Mouse (Mus musculus) hindbrain, embryonic 11.5 days (tissue): Measurements from ENCODE around the gene Abca7. TPM values are rescaled to one million over a fixed set of nuclear protein-coding genes. Genes with fewer than 3 reads are reported as not detected.

ENCODE experiments used
- ATAC-seq: fragments of 200-750 bp; cut with Nextera tagmentation; 2 replicates; pipeline ENCODE4 v1.8.0; 2017; ENCODE audit warnings: mild to moderate bottlenecking, moderate TSS enrichment, moderate library complexity; ENCODE audit not compliant: low FRiP score
- DNase-seq: peaks from one replicate; pipeline ENCODE4 v3.0.0-alpha.2; 2015; ENCODE audit warnings: low spot score
- H3K27ac ChIP-seq: fragments of 300-500 bp; sonication (generic); 2 replicates; pipeline ENCODE4 v1.5.1; 2014; ENCODE audit warnings: mild to moderate bottlenecking, low read depth, low read length
- H3K27me3 ChIP-seq: fragments of 300-500 bp; sonication (generic); 2 replicates; pipeline ENCODE4 v1.6.1; 2014; ENCODE audit warnings: mild to moderate bottlenecking, low read length, moderate library complexity, mixed read lengths; ENCODE audit not compliant: control insufficient read depth, insufficient read depth
- H3K36me3 ChIP-seq: fragments of 300-500 bp; sonication (generic); 2 replicates; pipeline ENCODE4 v1.6.1; 2014; ENCODE audit warnings: mild to moderate bottlenecking, low read length, moderate library complexity, mixed read lengths; ENCODE audit not compliant: control insufficient read depth, insufficient read depth
- H3K4me1 ChIP-seq: fragments of 300-500 bp; sonication (generic); replicated peaks from 2 replicates; pipeline ENCODE4 v1.6.1; 2014; ENCODE audit warnings: low read length, mixed read lengths; ENCODE audit not compliant: control insufficient read depth, insufficient read depth
- H3K4me2 ChIP-seq: fragments of 300-500 bp; sonication (generic); replicated peaks from 2 replicates; pipeline ENCODE4 v1.6.1; 2014; ENCODE audit warnings: mild to moderate bottlenecking, low read depth, low read length
- H3K4me3 ChIP-seq: fragments of 300-500 bp; sonication (generic); 2 replicates; pipeline ENCODE4 v1.5.1; 2014; ENCODE audit warnings: low read depth, low read length
- H3K9ac ChIP-seq: fragments of 300-500 bp; sonication (generic); 2 replicates; pipeline ENCODE4 v1.6.1; 2014; ENCODE audit warnings: low read depth, low read length
- H3K9me3 ChIP-seq: fragments of 300-500 bp; sonication (generic); 2 replicates; pipeline ENCODE4 v1.6.1; 2016; ENCODE audit warnings: low read length; ENCODE audit not compliant: control insufficient read depth
- WGBS: fragments of 180-500 bp; shearing (Covaris S2); extraction: QIAGEN DNeasy Blood & Tissue Kit; methylation state at CpG from one replicate; pipeline ENCODE4 v1.1.7; 2014; 5-methylcytosine and 5-hydroxymethylcytosine counted together
- polyA plus RNA-seq: library from polyadenylated mRNA; unstranded; fragments of >200 nt; fragmentation: Nextera tagmentation; extraction: Ambion mirVana; gene quantifications from 2 replicates; pipeline ENCODE4 v1.2.1, GENCODE M21; 2014

Abca7 gene
- polyA plus RNA-seq, 1 experiment from 2014 or later = 2.6 TPM

GRCm38 (mm10) chr10:80013609-80014008, 17.3 kb downstream of the Abca7 start:
- no peak overlapping the region for H3K27ac ChIP-seq
- no peak overlapping the region for H3K4me3 ChIP-seq
- H3K9ac ChIP-seq = no peak overlapping the region
- peaks cover 3% of the 10 kb centered on the region; the same call in 1 of the 2 replicates for H3K9me3 ChIP-seq
- H3K4me1 ChIP-seq = no peaks in the 10 kb centered on the region; the same call in 1 of the 2 replicates
- no peak overlapping the region for H3K4me2 ChIP-seq
- DNase-seq (no peak), ATAC-seq (no peak)
- H3K27me3 ChIP-seq = peaks cover 37% of the 10 kb centered on the region
- no peaks in the 10 kb centered on the region for H3K36me3 ChIP-seq
- 24% methylated on average over 25 of the region's 25 CpGs for WGBS

- DNase-seq (no peak), ATAC-seq (no peak)
- Histone ChIP-seq H3K36me3 (no peaks in the 10 kb centered on the region), H3K4me2 (no peak overlapping the region), H3K4me1 (peaks cover 9% of the 10 kb centered on the region; the same call in 1 of the 2 replicates), H3K27ac (no peak overlapping the region), H3K9ac (no peak overlapping the region), H3K4me3 (no peak overlapping the region), H3K27me3 (peaks cover 45% of the 10 kb centered on the region), H3K9me3 (peaks cover 3% of the 10 kb centered on the region; the same call in 1 of the 2 replicates)
- WGBS = 20% methylated on average over 28 of the region's 28 CpGs
Observed at GRCm38 (mm10) chr10:80014484-80015290, 18.4 kb downstream of the Abca7 start.

DNA sequence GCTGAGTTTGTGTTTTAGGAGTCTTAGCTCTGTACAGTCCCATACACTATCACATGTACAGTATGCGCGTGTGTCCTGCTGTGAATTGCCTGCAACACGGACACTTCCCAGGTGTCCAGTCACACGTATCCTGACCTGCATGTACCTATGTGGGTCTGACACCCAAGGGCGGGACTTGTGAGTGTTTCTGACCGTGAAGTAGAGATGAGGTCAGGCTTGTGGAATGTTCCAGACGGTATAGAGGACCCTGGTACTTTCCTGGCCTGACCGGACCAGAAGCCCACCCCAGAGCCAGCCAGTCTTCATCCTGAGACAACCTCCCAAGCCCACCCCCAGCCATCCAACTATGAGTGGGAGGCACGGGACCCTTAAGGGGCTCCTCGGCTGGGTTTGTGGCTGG, 19.3 kb downstream of the Abca7 start:
- Histone ChIP-seq H3K4me2 (no peak overlapping the region), H3K4me1 (peaks cover 10% of the 10 kb centered on the region; the same call in 1 of the 2 replicates), H3K36me3 (no peaks in the 10 kb centered on the region), H3K27me3 (peaks cover 46% of the 10 kb centered on the region), H3K4me3 (no peak overlapping the region), H3K9ac (no peak overlapping the region), H3K27ac (no peak overlapping the region), H3K9me3 (peaks cover 3% of the 10 kb centered on the region; the same call in 1 of the 2 replicates)
- WGBS = 83% methylated on average over 10 of the region's 10 CpGs
- no peak for ATAC-seq
- no peak for DNase-seq

DNA sequence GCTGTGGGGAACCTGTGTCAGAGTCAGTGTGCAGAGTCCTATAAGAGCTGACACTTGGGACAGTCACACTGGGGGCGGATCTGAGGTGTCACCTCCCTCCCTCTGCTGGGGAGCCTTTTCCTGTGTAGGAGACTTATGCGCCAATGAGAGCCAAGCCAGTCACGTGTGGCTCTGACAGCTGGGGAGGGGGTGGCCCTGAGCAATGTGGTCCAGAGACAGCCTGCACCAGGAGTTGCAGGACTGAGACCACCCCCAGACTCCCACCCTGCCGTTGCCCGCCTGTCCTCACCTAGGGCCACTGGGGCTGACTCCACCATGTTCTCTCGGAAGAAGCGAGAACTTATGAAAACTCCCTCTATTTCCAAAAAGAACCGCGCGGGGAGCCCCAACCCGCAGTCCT, 20.2 kb downstream of the Abca7 start, which contains the start of gene Arhgap45:
Gene Arhgap45, plus strand, starts transcription at position 143 of the 400 bp plus-strand sequence.
- no peak for ATAC-seq
- no peaks in the 10 kb centered on the region for H3K9me3 ChIP-seq
- no peak within 1 kb of the TSS for H3K4me2 ChIP-seq
- no peak within 1 kb of the TSS for H3K9ac ChIP-seq
- WGBS = 65% methylated on average over 11 of the region's 11 CpGs
- no peaks in the 10 kb centered on the region for H3K36me3 ChIP-seq
- H3K27me3 ChIP-seq = peaks cover 47% of the 10 kb centered on the region
- H3K4me1 ChIP-seq = peaks cover 10% of the 10 kb centered on the region; the same call in 1 of the 2 replicates
- H3K27ac ChIP-seq = no peak within 1 kb of the TSS
- no peak within 1 kb of the TSS for H3K4me3 ChIP-seq
- DNase-seq = no peak

DNA sequence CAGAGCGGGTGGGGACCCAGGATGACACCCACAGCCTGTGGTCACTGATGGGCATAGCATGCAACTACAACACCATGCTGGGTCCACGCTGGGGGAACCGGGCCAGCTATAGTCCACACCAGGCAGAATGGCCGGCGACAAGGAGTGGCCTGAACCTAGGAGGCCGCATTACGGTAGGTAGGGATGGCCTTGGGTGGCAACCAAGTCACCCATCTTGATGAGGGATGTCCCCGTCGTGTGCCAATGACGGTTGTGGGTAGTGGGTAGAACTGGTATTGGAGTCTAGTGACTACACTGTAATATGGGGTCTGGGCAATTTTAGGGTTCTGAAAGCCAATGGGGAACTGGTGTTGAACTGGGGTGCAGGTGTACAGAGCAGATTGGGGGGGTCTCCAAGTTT, 20.6 kb downstream of the Abca7 start:
- Histone ChIP-seq H3K27ac (no peak overlapping the region), H3K9ac (no peak overlapping the region), H3K4me3 (no peak overlapping the region), H3K4me2 (no peak overlapping the region), H3K9me3 (no peaks in the 10 kb centered on the region), H3K36me3 (no peaks in the 10 kb centered on the region), H3K4me1 (peaks cover 10% of the 10 kb centered on the region; the same call in 1 of the 2 replicates), H3K27me3 (peaks cover 47% of the 10 kb centered on the region)
- ATAC-seq (no peak), DNase-seq (no peak)
- 87% methylated on average over 10 of the region's 10 CpGs for WGBS

DNA sequence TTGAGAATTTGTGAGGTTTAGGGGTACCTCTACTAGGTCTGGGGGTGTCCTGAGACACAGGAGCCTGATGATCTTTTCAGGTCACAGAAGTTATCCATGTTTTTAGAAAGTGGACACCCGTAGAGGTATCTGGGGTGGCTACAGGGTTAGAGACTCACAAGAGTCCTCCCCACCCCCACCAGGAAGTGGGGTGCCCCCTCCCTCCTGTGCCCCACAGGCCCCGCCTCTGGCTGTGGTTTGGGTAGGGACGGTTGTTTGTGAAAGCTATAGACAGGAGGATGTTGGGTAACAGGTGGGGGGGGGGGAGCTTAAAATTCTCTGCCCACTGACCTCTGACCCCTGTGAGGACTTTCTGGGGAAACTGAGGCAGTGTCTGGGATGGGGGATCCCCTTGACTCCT, 21.1 kb downstream of the Abca7 start:
- H3K9me3 ChIP-seq = no peaks in the 10 kb centered on the region
- H3K4me2 ChIP-seq = no peak overlapping the region
- H3K9ac ChIP-seq = no peak overlapping the region
- 76% methylated on average over 3 of the region's 3 CpGs for WGBS
- no peak overlapping the region for H3K4me3 ChIP-seq
- no peaks in the 10 kb centered on the region for H3K36me3 ChIP-seq
- H3K4me1 ChIP-seq = peaks cover 10% of the 10 kb centered on the region; the same call in 1 of the 2 replicates
- ATAC-seq = no peak
- no peak overlapping the region for H3K27ac ChIP-seq
- peaks cover 43% of the 10 kb centered on the region for H3K27me3 ChIP-seq
- DNase-seq = no peak

GRCm38 (mm10) chr10:80017771-80018170, 21.5 kb downstream of the Abca7 start:
- Histone ChIP-seq H3K27me3 (peaks cover 41% of the 10 kb centered on the region), H3K9ac (no peak overlapping the region), H3K4me3 (no peak overlapping the region), H3K27ac (no peak overlapping the region), H3K36me3 (no peaks in the 10 kb centered on the region), H3K4me2 (no peak overlapping the region), H3K4me1 (peaks cover 10% of the 10 kb centered on the region; the same call in 1 of the 2 replicates), H3K9me3 (no peaks in the 10 kb centered on the region)
- no peak for DNase-seq
- WGBS = 82% methylated on average over 14 of the region's 14 CpGs
- no peak for ATAC-seq

DNA sequence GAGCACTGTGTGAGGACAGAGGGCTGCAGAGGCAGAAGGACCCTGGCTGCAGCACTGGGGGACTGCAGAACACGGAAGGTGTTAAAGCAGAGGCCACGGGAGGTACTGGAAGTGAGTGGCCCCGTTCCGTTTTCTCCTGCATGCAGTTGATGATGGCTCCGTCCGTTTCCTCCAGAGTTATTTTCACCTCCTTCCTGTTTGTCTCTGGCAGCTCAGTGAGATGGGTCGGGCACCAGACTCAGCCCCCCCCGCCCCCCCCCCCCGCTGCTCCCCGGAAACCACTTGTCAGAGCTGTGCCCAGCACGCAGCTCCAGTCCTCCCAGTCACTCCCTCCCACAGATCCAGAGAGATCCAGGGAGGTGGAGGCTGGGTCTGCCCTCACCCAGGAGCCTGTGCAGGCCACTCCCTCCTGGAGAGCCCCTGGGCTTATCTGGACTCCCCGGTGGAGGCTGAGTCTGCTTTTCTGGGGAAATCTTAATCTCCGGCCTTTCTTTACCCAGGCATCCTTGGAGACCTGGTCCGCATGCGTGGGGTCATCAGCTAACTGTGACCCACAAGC, 22.5 kb downstream of the Abca7 start:
- no peak overlapping the region for H3K27ac ChIP-seq
- H3K9ac ChIP-seq = no peak overlapping the region
- peaks cover 10% of the 10 kb centered on the region; the same call in 1 of the 2 replicates for H3K4me1 ChIP-seq
- no peaks in the 10 kb centered on the region for H3K36me3 ChIP-seq
- 5% methylated on average over 15 of the region's 15 CpGs for WGBS
- no peak overlapping the region for H3K4me2 ChIP-seq
- DNase-seq = no peak
- ATAC-seq = no peak
- H3K27me3 ChIP-seq = peaks cover 30% of the 10 kb centered on the region
- no peak overlapping the region for H3K4me3 ChIP-seq
- no peaks in the 10 kb centered on the region for H3K9me3 ChIP-seq
